Mouse (Mus musculus) erythroblast, embryonic 14.5 days (primary cell): ENCODE results near the gene Thsd7b.

Source experiments
- GATA1 ChIP-seq: IDR thresholded peaks from 2 replicates; pipeline ENCODE4 v1.6.1; 2012; ENCODE audit warnings: low read length, inconsistent platforms, mixed read lengths
- TAL1 ChIP-seq: IDR thresholded peaks from 3 replicates; pipeline ENCODE4 v1.6.1; 2012; ENCODE audit warnings: low read length, inconsistent platforms, mixed read lengths

- TF ChIP-seq TAL1: no peak
- no peak for TF ChIP-seq GATA1
These were observed 642.4 kb downstream of the Thsd7b start for GRCm38 (mm10) chr1:129915484-129915883.
